Mouse (Mus musculus): ENCODE results near the gene Mip.
"Not testable (repeated sequence)": the region's sequence is repeated elsewhere in the genome, so short reads cannot be mapped to it uniquely, and the experiment has no call there.

Gene Mip

DNA sequence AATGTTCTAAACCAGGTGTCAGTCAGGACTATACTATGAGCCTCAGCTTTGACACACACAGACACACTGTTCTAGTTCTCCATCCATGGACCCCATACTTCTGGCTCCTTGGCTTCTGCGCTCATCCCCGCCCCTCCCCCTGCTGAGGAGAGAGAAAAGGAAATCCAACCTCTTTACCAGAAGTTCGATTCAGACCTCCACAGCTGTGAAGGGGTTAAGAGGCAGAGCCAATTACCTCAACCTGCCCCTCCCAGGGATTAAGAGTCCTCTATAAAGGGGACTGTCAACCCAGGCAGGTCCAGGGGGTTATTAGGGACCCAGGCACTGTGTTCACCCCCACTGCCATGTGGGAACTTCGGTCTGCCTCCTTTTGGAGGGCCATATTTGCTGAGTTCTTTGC, at the start of gene Mip:
Gene Mip, plus strand, starts transcription at position 301 of the 400 bp plus-strand sequence.
- DNase-seq (ENCODE audit: low spot score in 2 of 2): no peak

DNA sequence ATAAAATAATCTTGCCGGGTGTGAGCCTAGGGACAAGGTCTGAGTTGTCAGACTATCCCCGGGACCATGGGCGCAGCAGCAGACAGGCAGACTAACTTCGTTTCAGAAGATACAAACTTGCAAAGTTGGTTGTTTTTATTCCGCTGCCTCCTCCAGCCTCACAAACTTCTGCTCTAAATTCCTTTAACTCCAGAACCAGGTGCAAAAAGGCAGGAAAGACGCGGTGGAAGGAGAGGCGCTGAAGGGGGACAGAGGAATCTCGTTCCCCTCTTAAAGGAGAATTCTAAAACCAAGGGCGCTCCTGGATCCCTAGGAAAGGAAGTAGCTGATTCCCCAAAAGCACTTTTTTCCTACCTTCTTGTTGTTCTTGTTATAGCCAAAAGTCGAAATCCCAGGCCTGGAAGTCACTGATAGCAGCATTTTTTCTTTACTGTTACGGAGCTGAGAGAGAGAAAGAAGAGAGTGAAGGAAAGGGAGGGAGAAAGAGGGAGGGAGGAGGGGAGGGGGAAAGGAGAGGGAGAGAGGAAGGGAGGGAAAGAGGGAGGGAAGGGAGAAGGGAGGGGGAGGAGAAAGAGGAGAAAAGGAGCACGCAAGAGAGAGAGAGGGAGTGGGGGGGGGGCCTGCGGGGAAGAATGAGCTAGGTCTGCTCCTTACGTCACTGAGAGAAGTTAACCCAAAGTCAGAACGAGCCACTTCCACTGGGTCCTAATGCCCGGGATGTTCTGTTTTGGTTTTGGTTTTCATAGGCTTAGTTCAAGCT, 49.5 kb upstream of the Mip start:
- peak; percentile 38 to 63 for DNase-seq (ENCODE audit: low spot score in 2 of 2)

DNA sequence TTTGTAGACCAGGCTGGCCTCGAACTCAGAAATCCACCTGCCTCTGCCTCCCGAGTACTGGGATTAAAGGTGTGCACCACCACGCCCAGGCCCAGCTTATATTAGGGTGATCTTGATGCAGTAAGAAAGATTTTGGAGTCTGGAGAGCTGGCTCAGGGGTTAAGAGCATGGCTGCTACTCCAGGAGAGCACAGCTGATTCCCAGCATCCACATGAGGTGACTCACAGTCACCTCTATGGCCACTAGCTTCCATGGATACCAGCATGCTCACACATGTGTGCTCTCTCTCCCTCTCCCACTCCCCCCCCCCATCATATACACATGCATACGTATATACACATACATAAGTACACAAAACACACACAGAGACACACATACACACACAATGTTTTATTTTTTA, 48.3 kb upstream of the Mip start:
- DNase-seq (ENCODE audit: low spot score in 2 of 2): no peak

DNA sequence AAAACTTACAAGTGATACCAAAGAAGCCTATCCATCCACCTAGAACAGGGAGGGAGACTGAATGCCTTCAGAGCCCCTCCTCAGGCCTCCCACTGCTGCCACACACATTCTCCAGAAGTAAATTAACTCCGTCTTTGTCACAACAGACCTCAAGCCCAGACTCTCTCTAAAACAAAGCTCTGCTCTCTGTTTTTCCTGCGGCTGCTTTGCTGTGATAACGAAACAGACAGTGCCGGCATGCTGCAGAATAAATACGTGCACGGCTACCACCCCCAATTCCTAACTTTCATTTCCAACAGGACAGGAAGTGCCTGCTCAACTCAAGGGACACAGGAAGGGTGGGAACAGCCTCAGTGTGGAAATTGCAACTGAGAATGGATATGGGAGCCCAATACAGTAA, 45.6 kb upstream of the Mip start, which contains the start of gene Rbms2:
Gene Rbms2, minus strand, starts transcription at position 309 of the 400 bp plus-strand sequence.
- peak in 1 of 2 experiments; percentile 13 for DNase-seq (ENCODE audit: low spot score in 2 of 2)

DNA sequence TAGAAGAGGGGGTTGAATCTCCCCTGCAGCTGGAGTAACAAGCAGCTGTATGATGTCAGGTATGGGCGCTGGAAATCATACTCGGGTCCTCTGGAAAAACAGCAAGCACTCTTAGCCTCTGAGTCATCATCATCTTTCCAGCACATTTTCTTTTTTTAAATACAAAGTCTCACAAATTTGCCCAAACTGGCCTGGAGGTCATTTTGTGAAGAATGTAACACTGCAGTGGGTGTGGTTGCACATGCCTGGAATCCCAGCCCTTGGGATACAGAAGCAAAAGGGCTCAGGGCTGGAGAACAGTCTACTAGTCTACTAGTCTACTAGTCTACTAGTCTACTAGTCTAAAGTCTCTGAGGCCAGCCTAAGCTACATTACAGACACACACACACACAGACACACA, 41.3 kb upstream of the Mip start:
- DNase-seq (ENCODE audit: low spot score in 2 of 2): no peak

DNA sequence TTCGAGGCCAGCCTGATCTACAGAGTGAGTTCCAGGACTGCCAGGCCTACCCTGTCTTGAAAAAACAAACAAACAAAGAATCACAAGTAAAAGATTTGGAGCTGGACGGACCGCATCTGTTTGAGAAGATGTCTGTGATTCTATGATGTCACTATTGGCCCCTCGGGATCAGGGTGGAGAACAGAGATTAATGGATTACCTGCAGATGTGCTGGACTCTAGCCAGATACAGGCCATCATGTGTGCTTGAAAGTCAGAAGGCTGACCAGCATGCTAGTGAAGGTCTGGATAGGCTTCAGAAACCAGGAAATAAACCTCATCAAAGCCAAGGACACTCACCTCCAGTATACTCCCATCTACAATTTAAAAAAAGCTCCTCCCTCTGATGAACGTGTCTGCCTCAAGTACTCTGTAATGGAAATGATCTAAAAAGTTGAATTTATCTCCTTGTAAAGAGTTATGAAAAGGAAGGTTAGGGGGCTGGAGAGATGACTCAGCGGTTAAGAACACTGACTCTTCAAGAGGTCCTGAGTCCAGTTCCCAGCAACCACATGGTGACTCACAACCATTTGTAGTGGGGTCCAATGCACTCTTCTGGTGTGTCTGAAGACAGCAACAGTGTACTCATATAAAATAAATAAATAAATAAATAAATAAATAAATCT, 40.2 kb upstream of the Mip start:
- no peak for DNase-seq (ENCODE audit: low spot score in 2 of 2)

DNA sequence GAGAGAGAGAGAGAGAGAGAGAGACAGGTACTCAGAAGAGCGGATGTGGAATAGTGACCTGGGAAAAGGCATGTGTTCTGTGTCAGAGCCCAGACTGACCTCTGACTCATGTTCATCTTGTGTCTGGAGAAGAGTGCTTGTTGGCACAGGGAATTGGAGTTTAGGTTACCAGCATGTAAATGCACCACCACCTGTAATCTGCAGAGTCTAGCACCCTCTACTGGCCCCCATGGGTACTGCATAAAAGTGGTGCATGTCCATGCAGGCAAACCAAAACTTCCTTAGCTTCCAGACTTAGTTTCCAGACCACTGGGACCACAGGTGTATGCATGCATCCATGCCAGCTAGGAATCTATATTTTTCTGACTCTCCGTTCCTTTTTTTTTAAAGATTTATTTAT, 39.7 kb upstream of the Mip start:
- DNase-seq (ENCODE audit: low spot score in 2 of 2): peak; percentile 65 to 82

DNA sequence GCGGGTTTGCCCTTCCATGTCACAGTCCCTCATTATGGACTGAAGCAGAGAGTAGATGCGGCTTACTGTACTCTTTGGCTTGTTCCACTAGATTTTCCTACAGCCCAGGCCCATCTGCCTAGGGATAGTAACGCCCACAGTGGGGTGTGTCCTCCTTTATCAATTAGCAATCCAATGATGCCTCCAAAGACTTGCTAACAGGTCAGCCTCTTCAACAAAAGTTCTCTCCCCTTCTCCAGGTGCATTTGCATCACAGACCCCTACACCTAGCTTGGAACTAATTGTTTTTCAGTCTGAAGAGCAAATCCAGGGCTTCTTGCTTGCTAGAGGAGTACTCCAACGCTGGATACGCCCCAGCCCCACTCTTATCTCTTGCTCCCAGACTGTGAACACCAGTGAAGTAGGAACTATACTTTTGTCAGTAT, 38.4 kb upstream of the Mip start:
- no peak for DNase-seq (ENCODE audit: low spot score in 2 of 2)

DNA sequence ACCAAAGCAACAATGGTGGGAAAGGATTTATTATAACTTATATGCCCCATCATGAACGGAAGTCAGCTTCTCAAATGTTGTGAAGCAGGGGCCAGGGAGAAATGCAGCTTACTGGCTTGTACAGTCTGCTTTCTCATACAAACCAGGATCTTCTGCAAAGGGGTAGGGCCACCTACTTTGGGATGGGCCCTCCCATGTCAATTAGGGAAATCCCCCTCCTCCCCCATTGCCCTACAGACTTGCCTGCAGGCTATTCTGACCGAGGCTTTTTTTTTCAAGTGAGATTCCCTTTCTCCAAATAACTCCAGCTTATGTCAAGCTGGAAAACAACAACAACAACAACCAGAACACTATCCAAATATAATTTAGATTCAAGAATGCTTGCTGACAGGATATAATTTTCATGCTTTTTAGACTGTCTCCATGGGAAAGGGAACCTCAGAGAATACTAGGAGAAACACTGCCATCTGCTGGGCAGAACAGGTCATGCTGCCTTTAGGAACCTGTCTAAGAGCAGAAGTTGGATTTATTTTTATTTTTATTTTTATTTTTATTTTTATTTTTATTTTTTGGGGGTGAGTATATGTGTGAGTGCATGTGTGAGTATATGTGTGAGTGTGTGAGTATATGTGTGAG, 37.3 kb upstream of the Mip start:
- DNase-seq (ENCODE audit: low spot score in 2 of 2): peak; percentile 53 to 67

DNA sequence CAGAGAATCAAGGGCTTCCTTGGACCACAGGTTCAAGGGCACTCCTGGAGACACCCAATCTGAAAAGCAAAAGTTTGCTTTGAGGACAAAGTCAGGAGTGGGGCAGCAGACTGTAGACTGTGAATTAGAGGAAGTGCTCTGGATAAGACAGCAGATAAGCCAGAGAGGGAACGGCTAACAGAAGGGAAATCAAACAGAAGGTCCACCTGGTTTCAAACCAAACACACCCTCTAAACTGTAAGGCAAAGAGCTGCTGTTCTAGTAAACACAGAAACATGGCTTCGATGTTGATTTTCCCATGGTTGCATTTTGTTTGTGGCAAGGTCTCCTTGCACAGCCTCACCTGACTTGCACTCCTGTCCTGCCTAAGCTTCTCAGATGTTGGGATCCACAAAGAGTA, 34.2 kb upstream of the Mip start:
- no peak for DNase-seq (ENCODE audit: low spot score in 2 of 2)

DNA sequence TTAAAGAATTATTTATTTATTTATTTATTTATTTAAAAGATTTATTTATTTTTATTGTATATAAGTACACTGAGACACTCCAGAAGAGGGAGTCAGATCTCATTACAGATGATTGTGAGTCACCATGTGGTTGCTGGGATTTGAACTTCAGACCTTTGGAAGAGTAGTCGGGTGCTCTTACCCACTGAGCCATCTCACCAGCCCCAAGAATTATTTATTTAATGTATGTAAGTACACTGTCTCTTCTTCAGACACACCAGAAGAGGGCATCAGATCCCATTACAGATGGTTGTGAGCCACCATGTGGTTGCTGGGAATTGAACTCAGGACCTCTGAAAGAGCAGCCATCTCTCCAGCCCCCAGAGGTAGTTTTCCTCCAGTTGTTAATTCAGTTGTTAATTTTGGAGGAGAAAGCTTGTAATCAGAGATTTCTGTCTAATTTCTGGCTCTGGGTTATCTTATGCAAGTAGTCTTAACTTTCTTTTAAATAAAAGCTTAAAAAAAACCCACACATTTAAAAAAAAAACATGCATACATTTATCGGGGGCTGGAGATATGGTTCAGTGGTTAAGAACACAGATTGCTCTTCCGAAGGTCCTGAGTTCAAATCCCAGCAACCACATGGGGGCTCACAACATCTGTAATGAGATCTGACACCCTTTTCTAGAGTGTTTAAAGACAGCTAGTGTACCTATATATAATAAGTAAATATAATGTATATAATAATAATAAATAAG, 33.4 kb upstream of the Mip start:
- not testable (repeated sequence) for DNase-seq (ENCODE audit: low spot score in 2 of 2)

DNA sequence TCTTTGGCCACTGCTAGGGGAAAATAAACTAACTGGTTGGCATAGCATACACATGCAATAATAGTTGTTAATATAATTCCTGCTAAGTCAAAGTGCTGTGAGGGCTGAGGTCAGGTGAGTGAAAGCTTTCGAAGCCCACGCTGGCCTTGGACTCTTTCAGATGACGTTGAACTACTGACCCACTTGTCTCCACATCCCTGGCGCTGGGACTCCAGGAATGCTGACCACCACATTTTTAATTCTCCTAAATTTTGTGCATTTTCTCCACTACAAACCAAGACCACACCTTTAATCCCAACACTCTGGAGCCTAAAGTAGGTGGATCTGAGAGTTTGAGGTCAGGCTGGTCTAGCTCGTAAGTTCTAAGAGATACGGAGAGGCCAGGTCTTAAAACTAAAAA, 32.5 kb upstream of the Mip start:
- DNase-seq (ENCODE audit: low spot score in 2 of 2): no peak

DNA sequence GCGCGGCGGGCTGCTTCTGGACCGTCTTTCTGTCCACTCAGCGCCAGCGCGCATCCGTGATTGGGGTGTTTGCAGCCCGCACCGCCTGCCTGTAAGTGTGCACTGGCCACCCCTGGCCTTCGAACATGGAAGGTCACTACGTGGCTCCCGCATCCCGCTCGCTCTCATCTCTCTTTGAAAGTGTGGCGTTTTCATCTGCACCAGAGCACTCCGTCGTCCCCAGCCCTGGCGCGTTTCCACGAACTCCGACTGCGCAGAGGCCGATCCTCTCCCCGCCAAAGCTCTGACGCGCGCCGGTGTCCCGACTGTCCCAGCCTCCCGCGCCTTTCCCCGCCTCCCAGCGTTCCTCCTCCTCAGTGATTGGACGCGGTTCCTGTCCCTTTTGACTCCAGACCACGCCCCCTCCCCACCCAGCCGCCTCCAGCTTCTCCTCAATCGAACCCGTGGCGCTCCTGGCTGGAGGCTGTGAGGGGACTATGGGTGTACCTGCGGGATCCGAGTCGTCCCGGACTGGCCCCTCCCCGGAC, 31.6 kb upstream of the Mip start, which contains the start of gene Gls2:
Gene Gls2, plus strand, starts transcription at position 434 of the 527 bp plus-strand sequence.
- peak; percentile 95 to 97 for DNase-seq (ENCODE audit: low spot score in 2 of 2)

DNA sequence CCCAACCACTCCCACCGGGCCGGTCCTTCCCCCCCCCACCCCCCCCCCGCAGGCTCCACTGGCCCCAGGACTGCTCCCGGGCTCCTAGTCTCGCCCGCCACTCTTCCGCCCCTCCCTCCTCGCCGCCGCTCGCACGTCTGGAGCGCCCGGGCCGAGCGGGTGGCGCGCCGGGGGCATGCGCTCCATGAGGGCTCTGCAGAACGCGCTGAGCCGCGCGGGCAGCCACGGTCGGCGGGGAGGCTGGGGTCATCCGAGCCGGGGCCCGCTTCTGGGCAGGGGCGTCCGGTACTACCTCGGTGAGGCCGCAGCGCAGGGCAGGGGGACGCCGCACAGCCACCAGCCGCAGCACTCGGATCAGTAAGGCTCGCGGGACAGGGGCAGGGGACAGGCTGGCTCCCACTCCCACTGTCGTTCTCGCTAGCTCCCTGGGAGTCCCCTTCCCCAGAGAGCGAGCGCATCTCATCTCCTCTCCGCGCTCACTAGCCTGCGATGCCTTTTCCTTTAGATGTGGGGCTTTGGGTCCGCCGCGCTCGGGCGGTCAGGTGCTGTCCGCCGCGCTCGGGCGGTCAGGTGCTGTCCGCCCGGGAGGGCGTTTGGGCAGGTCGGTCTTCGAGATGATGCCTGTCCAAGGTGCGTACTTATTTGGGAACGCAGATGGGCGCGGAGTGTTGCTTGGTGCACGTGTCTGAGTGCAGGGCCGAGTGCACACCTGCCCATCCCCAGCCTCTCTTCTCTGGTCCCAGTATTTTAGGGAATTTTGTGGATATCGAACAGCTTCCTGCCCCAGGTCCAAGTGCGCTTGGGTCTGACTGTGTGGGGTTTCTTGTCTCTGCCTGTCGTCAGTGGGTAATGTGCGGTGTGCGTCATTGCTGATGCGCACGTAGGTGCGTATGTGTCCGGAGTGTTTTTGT, 30.8 kb upstream of the Mip start:
- no peak for DNase-seq (ENCODE audit: low spot score in 2 of 2)

DNA sequence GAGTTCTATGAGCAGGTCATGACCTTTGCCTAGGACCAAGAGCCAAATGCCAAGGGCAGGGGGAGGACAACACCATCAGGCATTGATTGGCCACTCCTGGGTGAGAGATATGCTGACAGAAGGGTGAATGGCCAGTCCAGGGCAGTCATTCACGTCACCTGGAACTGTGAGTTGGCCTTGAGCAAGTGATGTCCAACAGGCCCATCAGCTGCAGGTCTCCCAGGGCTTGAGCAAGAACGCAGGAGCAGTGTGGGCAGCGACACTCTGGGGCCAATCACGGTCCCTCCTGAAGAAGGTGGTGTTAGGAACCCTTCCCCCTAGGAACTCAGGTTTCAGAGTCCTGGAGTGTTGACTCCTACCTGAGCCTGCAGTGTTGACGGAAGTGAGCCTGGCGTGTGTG, 23.8 kb upstream of the Mip start:
- DNase-seq (ENCODE audit: low spot score in 2 of 2): no peak

DNA sequence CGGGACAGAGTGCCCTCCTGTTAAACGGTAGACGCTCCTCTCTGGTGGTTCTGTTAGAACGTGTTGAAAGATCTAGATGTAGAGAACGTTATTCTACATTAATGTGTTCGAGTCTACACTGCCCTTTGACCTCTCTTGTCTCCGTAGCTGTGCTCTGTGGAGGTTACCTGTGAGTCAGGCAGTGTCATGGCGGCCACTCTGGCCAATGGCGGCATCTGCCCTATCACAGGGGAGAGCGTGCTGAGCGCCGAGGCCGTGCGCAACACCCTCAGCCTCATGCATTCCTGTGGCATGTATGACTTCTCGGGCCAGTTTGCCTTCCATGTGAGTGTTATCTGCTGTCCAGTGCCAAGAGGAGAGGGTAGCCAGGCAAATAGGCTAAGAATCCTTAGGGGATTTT, 20.7 kb upstream of the Mip start:
- no peak for DNase-seq (ENCODE audit: low spot score in 2 of 2)

DNA sequence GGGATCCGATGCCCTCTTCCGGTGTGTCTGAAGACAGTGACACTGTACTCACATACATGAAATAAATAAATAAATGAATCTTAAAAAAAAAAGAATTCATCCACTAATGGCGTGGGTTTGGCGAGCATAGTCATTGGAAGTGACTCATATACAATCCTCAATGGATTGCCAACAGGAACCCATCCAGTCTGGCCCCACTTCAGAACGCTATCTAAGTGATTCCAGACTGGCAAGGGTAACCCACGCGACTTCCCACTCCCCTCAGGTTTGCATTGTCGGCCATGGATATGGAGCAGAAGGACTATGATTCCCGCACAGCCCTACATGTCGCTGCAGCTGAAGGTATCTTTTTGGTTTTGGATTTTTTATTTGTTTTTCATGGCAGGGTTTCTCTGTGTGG, 17.3 kb upstream of the Mip start:
- DNase-seq (ENCODE audit: low spot score in 2 of 2): no peak

DNA sequence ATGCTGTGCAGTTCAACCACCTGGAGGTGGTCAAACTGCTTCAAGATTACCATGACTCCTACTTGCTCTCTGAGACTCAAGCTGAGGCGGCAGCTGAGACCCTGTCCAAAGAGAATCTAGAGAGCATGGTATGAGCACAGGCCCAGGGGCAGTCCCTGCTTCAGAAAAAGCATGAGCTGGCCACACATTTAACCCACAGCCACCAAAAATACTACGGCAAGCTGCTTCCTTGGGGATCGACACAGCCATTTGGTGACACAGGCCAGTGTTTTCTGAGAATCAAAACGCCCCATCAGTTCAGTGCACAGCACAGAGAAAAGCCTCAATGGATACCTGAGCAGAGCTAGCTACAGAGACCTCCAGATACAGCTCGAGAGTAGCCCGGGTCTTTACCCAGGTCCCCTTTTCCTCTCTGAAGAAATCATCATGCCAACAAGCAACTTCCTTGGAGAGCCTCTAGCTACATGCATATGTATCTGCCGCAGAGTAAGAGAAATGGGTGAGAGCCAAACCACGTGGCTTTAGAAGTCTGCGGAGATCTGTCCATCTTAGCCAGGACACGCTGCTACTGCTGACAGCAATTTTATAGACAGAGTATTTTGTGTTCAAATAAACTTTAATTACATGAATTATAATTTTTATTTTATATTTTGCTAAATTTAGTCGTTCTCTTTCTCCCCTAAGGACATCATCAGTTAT, 16.2 kb upstream of the Mip start:
- no peak for DNase-seq (ENCODE audit: low spot score in 2 of 2)

DNA sequence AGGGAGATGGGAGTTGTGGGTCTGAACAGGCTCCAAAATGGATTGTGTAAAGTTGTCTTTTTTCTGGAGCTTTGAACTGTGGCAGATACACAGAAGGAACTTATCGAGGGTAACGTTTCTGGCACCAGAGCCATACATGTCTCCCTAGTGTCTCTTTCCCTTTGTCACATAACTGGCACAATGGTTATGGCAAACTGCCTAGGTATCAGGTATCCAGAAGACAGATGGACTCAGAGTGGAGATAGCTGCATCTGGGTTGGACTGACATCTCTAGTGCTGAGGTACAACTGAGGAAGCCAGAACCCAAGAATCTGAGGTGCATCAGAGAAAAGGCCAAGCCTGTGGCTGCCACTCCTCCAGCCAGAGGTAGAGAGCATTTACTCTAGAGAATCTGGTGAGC, 15.5 kb upstream of the Mip start:
- DNase-seq (ENCODE audit: low spot score in 2 of 2): no peak

DNA sequence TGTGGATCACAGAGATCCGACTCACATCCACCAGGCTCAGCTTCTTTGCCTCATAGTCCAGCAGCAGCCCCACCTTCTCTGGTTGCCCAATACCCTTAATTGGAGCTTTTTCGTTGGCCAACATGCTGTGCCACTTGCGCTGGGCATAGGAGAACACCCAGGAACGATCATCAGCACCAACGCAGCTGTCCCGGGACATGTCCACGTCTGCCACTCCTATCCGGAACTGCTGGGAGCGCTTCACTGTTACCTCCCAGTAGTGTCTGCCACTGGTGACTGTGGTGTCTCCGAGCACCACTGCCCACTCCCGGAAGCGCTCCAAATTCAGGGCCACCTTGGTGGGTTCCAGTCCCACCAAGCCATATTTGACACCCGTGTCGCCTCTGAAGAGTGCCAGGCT, 14.7 kb upstream of the Mip start:
- peak in 1 of 2 experiments; percentile 2 for DNase-seq (ENCODE audit: low spot score in 2 of 2)

Data from urinary bladder, postnatal 36 days (tissue).